Mouse (Mus musculus) testis, adult 2 months (tissue): ENCODE results near the gene Npas3. TPM values are rescaled to one million over a fixed set of nuclear protein-coding genes. Genes with fewer than 3 reads are reported as not detected.
A peak's percentile ranks its signal among the peaks of the same experiment; 100 is the strongest.

Source experiments
- H3K27ac ChIP-seq: fragments of 200-500 bp; 2 replicates; pipeline ENCODE4 v1.5.1; 2012; ENCODE audit warnings: low read depth, low read length; ENCODE audit not compliant: control insufficient read depth, insufficient read depth
- H3K27me3 ChIP-seq: fragments of 200-500 bp; 2 replicates; pipeline ENCODE4 v1.6.1; 2012; ENCODE audit warnings: mild to moderate bottlenecking, low read length, moderate library complexity; ENCODE audit not compliant: control insufficient read depth, insufficient read depth
- H3K36me3 ChIP-seq: fragments of 200-500 bp; 2 replicates; pipeline ENCODE4 v1.6.1; 2012; ENCODE audit warnings: mild to moderate bottlenecking, low read length; ENCODE audit not compliant: control insufficient read depth, insufficient read depth
- H3K4me1 ChIP-seq: fragments of 200-500 bp; 2 replicates; pipeline ENCODE4 v1.6.1; 2012; ENCODE audit warnings: low read length; ENCODE audit not compliant: control insufficient read depth, insufficient read depth
- H3K4me3 ChIP-seq: fragments of 200-500 bp; 2 replicates; pipeline ENCODE4 v1.5.1; 2012; ENCODE audit warnings: low read depth, mild to moderate bottlenecking, low read length, moderate library complexity, mixed read lengths; ENCODE audit not compliant: control insufficient read depth
- CTCF ChIP-seq: fragments of 200-500 bp; IDR thresholded peaks from 2 replicates; pipeline ENCODE4 v1.5.1; 2012; ENCODE audit warnings: low read depth, mild to moderate bottlenecking, inconsistent platforms, low read length, moderate library complexity; ENCODE audit not compliant: control insufficient read depth, insufficient read depth, insufficient replicate concordance
- POLR2A ChIP-seq: fragments of 200-500 bp; IDR thresholded peaks from 2 replicates; pipeline ENCODE4 v1.6.1; 2012; ENCODE audit warnings: low read depth, mild to moderate bottlenecking, inconsistent platforms, low read length, moderate library complexity; ENCODE audit not compliant: control insufficient read depth
- polyA plus RNA-seq: library from polyadenylated mRNA; depleted of rRNA; stranded (reverse); fragments of >200 nt; gene quantifications from 2 replicates; pipeline ENCODE4 v1.2.3, GENCODE M21; 2012

The Npas3 gene
- polyA plus RNA-seq, 1 experiment: 0.91 TPM

- TF ChIP-seq CTCF: no peak
- TF ChIP-seq POLR2A: no peak
These were observed 73.5 kb downstream of the Npas3 start for GRCm38 (mm10) chr12:53321944-53322343.

GRCm38 (mm10) chr12:53327653-53328188 lies 79.2 kb downstream of the Npas3 start:
- Histone ChIP-seq H3K4me3 (no peak overlapping the region), H3K4me1 (no peaks in the 10 kb centered on the region), H3K27me3 (no peaks in the 10 kb centered on the region), H3K27ac (no peak overlapping the region), H3K36me3 (no peaks in the 10 kb centered on the region)
- TF ChIP-seq POLR2A: no peak
- TF ChIP-seq CTCF: no peak

More at GRCm38 (mm10) chr12:53321944-53322343, 73.5 kb downstream of the Npas3 start:
- no peak overlapping the region for H3K27ac ChIP-seq
- H3K36me3 ChIP-seq: no peaks in the 10 kb centered on the region
- no peaks in the 10 kb centered on the region for H3K27me3 ChIP-seq
- no peaks in the 10 kb centered on the region for H3K4me1 ChIP-seq
- no peak overlapping the region for H3K4me3 ChIP-seq

- Histone ChIP-seq H3K36me3 (no peaks in the 10 kb centered on the region), H3K27me3 (no peaks in the 10 kb centered on the region), H3K4me1 (no peaks in the 10 kb centered on the region), H3K27ac (0 out of 2 replicates have a peak overlapping the region, but pooled peaks have one; percentile 36), H3K4me3 (no peak overlapping the region)
- no peak for TF ChIP-seq POLR2A
- TF ChIP-seq CTCF: no peak
These were observed 79.8 kb downstream of the Npas3 start for GRCm38 (mm10) chr12:53328257-53328736.

- no peak overlapping the region for H3K27ac ChIP-seq
- TF ChIP-seq CTCF (no peak), POLR2A (no peak)
- no peak overlapping the region for H3K4me3 ChIP-seq
- H3K4me1 ChIP-seq: no peaks in the 10 kb centered on the region
- no peaks in the 10 kb centered on the region for H3K36me3 ChIP-seq
- H3K27me3 ChIP-seq: no peaks in the 10 kb centered on the region
These were observed 81.7 kb downstream of the Npas3 start for GRCm38 (mm10) chr12:53330141-53330540.

GRCm38 (mm10) chr12:53331391-53331790 lies 82.9 kb downstream of the Npas3 start:
- Histone ChIP-seq H3K4me3 (no peak overlapping the region), H3K27ac (no peak overlapping the region), H3K4me1 (no peaks in the 10 kb centered on the region), H3K27me3 (no peaks in the 10 kb centered on the region), H3K36me3 (no peaks in the 10 kb centered on the region)
- TF ChIP-seq POLR2A (no peak), CTCF (no peak)

GRCm38 (mm10) chr12:53331800-53332199 lies 83.3 kb downstream of the Npas3 start:
- H3K4me3 ChIP-seq: no peak overlapping the region
- H3K4me1 ChIP-seq: no peaks in the 10 kb centered on the region
- H3K27me3 ChIP-seq: no peaks in the 10 kb centered on the region
- TF ChIP-seq POLR2A: no peak
- TF ChIP-seq CTCF: no peak
- no peaks in the 10 kb centered on the region for H3K36me3 ChIP-seq
- H3K27ac ChIP-seq: no peak overlapping the region

- Histone ChIP-seq H3K27me3 (no peaks in the 10 kb centered on the region), H3K4me3 (no peak overlapping the region)
- TF ChIP-seq CTCF (no peak), POLR2A (no peak)
These were observed 84.8 kb downstream of the Npas3 start for GRCm38 (mm10) chr12:53333251-53333650.

GRCm38 (mm10) chr12:53338349-53338948 lies 90.0 kb downstream of the Npas3 start:
- Histone ChIP-seq H3K4me1 (no peaks in the 10 kb centered on the region), H3K27me3 (no peaks in the 10 kb centered on the region), H3K4me3 (no peak overlapping the region), H3K36me3 (no peaks in the 10 kb centered on the region), H3K27ac (no peak overlapping the region)
- TF ChIP-seq CTCF: no peak
- TF ChIP-seq POLR2A: no peak

More at GRCm38 (mm10) chr12:53333251-53333650, 84.8 kb downstream of the Npas3 start:
- H3K27ac ChIP-seq: no peak overlapping the region
- no peaks in the 10 kb centered on the region for H3K36me3 ChIP-seq
- no peaks in the 10 kb centered on the region for H3K4me1 ChIP-seq
